Mouse (Mus musculus): ENCODE results near the gene Midn. TPM values are rescaled to one million over a fixed set of nuclear protein-coding genes. Genes with fewer than 3 reads are reported as not detected.

The Midn gene
- polyA plus RNA-seq, 1 experiment = 101 TPM

GRCm38 (mm10) chr10:80141243-80141642 is 6.8 kb upstream of the Midn start:
- Histone ChIP-seq H3K4me1 (ENCODE audit: control insufficient read depth, insufficient read depth, low read length) (0 out of 2 replicates have a peak, but pooled peaks cover 2% of the 10 kb centered on the region), H3K4me3 (ENCODE audit: insufficient read depth, low read length) (peak overlapping the region; percentile 25), H3K27ac (ENCODE audit: insufficient read depth, low read length) (peak overlapping the region; percentile 81)
- TF ChIP-seq POLR2A (IDR thresholded peaks at IDR 0.05; ENCODE audit: low read depth, low read length) = peak; percentile 64
- TF ChIP-seq CTCF (IDR thresholded peaks at IDR 0.05; ENCODE audit: borderline replicate concordance, insufficient read depth, low read length) = peak; percentile 83

- H3K4me3 ChIP-seq (ENCODE audit: insufficient read depth, low read length) = peak overlapping the region; percentile 83
- peaks cover 4% of the 10 kb centered on the region; the same call in 1 of the 2 replicates for H3K4me1 ChIP-seq (ENCODE audit: control insufficient read depth, insufficient read depth, low read length)
- peak overlapping the region; percentile 76 for H3K27ac ChIP-seq (ENCODE audit: insufficient read depth, low read length)
- TF ChIP-seq CTCF (IDR thresholded peaks at IDR 0.05; ENCODE audit: borderline replicate concordance, insufficient read depth, low read length) (no peak), POLR2A (IDR thresholded peaks at IDR 0.05; ENCODE audit: low read depth, low read length) (peak; percentile 84)
These were observed 6.1 kb upstream of the Midn start for GRCm38 (mm10) chr10:80141786-80142529.

- Histone ChIP-seq H3K4me1 (ENCODE audit: control insufficient read depth, insufficient read depth, low read length) (peaks cover 4% of the 10 kb centered on the region; the same call in 1 of the 2 replicates), H3K27ac (ENCODE audit: insufficient read depth, low read length) (peak overlapping the region; percentile 62), H3K4me3 (ENCODE audit: insufficient read depth, low read length) (peak overlapping the region; percentile 83)
- TF ChIP-seq POLR2A (IDR thresholded peaks at IDR 0.05; ENCODE audit: low read depth, low read length) (no peak), CTCF (IDR thresholded peaks at IDR 0.05; ENCODE audit: borderline replicate concordance, insufficient read depth, low read length) (no peak)
These were observed 5.5 kb upstream of the Midn start for GRCm38 (mm10) chr10:80142530-80142925.

- no peak overlapping the region for H3K4me3 ChIP-seq (ENCODE audit: insufficient read depth, low read length)
- TF ChIP-seq POLR2A (IDR thresholded peaks at IDR 0.05; ENCODE audit: low read depth, low read length) = no peak
- TF ChIP-seq CTCF (IDR thresholded peaks at IDR 0.05; ENCODE audit: borderline replicate concordance, insufficient read depth, low read length) = no peak
- H3K4me1 ChIP-seq (ENCODE audit: control insufficient read depth, insufficient read depth, low read length) = peaks cover 2% of the 10 kb centered on the region; the same call in 1 of the 2 replicates
These were observed 4.4 kb upstream of the Midn start for GRCm38 (mm10) chr10:80143664-80144063.

GRCm38 (mm10) chr10:80144159-80144558 is 3.9 kb upstream of the Midn start:
- no peak overlapping the region for H3K27ac ChIP-seq (ENCODE audit: insufficient read depth, low read length)
- no peak for TF ChIP-seq CTCF (IDR thresholded peaks at IDR 0.05; ENCODE audit: borderline replicate concordance, insufficient read depth, low read length)
- TF ChIP-seq POLR2A (IDR thresholded peaks at IDR 0.05; ENCODE audit: low read depth, low read length) = no peak
- H3K4me3 ChIP-seq (ENCODE audit: insufficient read depth, low read length) = no peak overlapping the region
- peaks cover 2% of the 10 kb centered on the region; the same call in 1 of the 2 replicates for H3K4me1 ChIP-seq (ENCODE audit: control insufficient read depth, insufficient read depth, low read length)

More at GRCm38 (mm10) chr10:80143664-80144063, 4.4 kb upstream of the Midn start:
- no peak overlapping the region for H3K27ac ChIP-seq (ENCODE audit: insufficient read depth, low read length)

- TF ChIP-seq POLR2A (IDR thresholded peaks at IDR 0.05; ENCODE audit: low read depth, low read length) = no peak
- peak; percentile 74 for TF ChIP-seq CTCF (IDR thresholded peaks at IDR 0.05; ENCODE audit: borderline replicate concordance, insufficient read depth, low read length)
- H3K27ac ChIP-seq (ENCODE audit: insufficient read depth, low read length) = no peak overlapping the region
- H3K4me3 ChIP-seq (ENCODE audit: insufficient read depth, low read length) = no peak overlapping the region
- H3K4me1 ChIP-seq (ENCODE audit: control insufficient read depth, insufficient read depth, low read length) = peaks cover 2% of the 10 kb centered on the region; the same call in 1 of the 2 replicates
These were observed 2.9 kb upstream of the Midn start for GRCm38 (mm10) chr10:80144864-80145838.

GRCm38 (mm10) chr10:80145896-80146295 is 2.2 kb upstream of the Midn start:
- Histone ChIP-seq H3K4me3 (ENCODE audit: insufficient read depth, low read length) (no peak overlapping the region), H3K4me1 (ENCODE audit: control insufficient read depth, insufficient read depth, low read length) (peaks cover 2% of the 10 kb centered on the region; the same call in 1 of the 2 replicates), H3K27ac (ENCODE audit: insufficient read depth, low read length) (no peak overlapping the region)
- no peak for TF ChIP-seq POLR2A (IDR thresholded peaks at IDR 0.05; ENCODE audit: low read depth, low read length)
- no peak for TF ChIP-seq CTCF (IDR thresholded peaks at IDR 0.05; ENCODE audit: borderline replicate concordance, insufficient read depth, low read length)

- TF ChIP-seq CTCF (IDR thresholded peaks at IDR 0.05; ENCODE audit: borderline replicate concordance, insufficient read depth, low read length) = no peak
- no peak for TF ChIP-seq POLR2A (IDR thresholded peaks at IDR 0.05; ENCODE audit: low read depth, low read length)
- Histone ChIP-seq H3K27ac (ENCODE audit: insufficient read depth, low read length) (no peak overlapping the region), H3K4me1 (ENCODE audit: control insufficient read depth, insufficient read depth, low read length) (peaks cover 2% of the 10 kb centered on the region; the same call in 1 of the 2 replicates), H3K4me3 (ENCODE audit: insufficient read depth, low read length) (no peak overlapping the region)
These were observed 1.5 kb upstream of the Midn start for GRCm38 (mm10) chr10:80146568-80147011.

- H3K4me3 ChIP-seq (ENCODE audit: insufficient read depth, low read length) = no peak overlapping the region
- H3K27ac ChIP-seq (ENCODE audit: insufficient read depth, low read length) = no peak overlapping the region; the same call in 1 of the 2 replicates
- peaks cover 2% of the 10 kb centered on the region; the same call in 1 of the 2 replicates for H3K4me1 ChIP-seq (ENCODE audit: control insufficient read depth, insufficient read depth, low read length)
- TF ChIP-seq POLR2A (IDR thresholded peaks at IDR 0.05; ENCODE audit: low read depth, low read length) (no peak), CTCF (IDR thresholded peaks at IDR 0.05; ENCODE audit: borderline replicate concordance, insufficient read depth, low read length) (no peak)
These were observed 840 bp upstream of the Midn start for GRCm38 (mm10) chr10:80147146-80147718.
